Mouse (Mus musculus) gastrocnemius, adult 8-10 months (tissue): ENCODE measurements around the gene Axdnd1. TPM values are rescaled to one million over a fixed set of nuclear protein-coding genes. Genes with fewer than 3 reads are reported as not detected.
"Not testable (repeated sequence)": the region's sequence is repeated elsewhere in the genome, so short reads cannot be mapped to it uniquely, and the experiment has no call there.

Experiments
- DNase-seq, 2 experiments: peaks; one replicate each; pipeline ENCODE4 v3.0.0; 2022; ENCODE audit warnings: low spot score in 2 of 2
- total RNA-seq, 4 experiments: library from RNA; stranded (reverse); gene quantifications; 2 replicates each; pipeline ENCODE4 v1.2.4; 2022

The Axdnd1 gene
- total RNA-seq, 4 experiments from 2014 or later: not detected

- DNase-seq: no peak
Observed at GRCm38 (mm10) chr1:156344433-156344832, 76.5 kb downstream of the Axdnd1 start.

GRCm38 (mm10) chr1:156340847-156341246 lies 80.1 kb downstream of the Axdnd1 start:
- no peak for DNase-seq

- DNase-seq: no peak
Observed at GRCm38 (mm10) chr1:156323126-156323525, 97.8 kb downstream of the Axdnd1 start.

DNA sequence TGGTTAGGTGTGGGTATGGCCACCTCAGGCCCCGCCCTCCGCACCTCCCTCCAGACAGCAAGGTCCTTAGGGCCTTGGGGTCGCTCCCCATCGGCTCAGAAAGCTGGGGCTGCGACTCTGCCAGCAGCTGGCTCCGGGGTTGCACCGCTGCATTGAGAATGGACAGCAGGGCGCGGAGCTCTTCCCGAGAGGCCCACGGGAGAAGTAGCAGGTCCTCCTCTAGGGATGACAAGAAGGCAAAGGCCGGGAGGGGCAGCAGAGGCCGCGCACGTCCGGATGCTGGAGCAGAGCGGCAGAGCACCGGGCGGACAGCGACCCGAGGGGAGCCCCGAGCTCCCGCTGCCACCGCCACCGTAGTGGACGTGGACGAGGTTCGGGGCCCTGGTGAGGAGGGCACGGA lies 110.3 kb downstream of the Axdnd1 start, which contains the start of gene Nphs2:
Gene Nphs2, plus strand, starts transcription at position 98 of the 400 bp plus-strand sequence.
- DNase-seq: no peak

DNA sequence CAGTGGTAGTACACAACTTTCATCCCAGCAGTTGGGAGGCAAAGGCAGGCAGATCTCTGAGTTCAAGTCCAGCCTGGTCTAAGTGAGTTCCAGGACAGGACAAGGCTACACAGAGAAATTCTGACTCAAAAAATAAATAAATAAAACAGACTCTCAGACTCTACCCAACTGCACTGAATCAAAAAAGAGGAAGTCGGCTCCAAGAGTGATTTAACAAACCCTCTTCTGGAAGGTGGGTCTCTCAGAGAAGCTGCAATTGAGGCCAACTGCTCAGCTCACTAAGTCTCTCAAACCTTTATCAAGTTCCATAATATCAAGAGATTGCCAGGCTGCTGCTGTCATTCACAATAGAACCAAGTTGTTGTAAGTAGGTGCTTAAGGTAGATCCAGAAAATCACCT lies 112.4 kb downstream of the Axdnd1 start:
- no peak for DNase-seq

DNA sequence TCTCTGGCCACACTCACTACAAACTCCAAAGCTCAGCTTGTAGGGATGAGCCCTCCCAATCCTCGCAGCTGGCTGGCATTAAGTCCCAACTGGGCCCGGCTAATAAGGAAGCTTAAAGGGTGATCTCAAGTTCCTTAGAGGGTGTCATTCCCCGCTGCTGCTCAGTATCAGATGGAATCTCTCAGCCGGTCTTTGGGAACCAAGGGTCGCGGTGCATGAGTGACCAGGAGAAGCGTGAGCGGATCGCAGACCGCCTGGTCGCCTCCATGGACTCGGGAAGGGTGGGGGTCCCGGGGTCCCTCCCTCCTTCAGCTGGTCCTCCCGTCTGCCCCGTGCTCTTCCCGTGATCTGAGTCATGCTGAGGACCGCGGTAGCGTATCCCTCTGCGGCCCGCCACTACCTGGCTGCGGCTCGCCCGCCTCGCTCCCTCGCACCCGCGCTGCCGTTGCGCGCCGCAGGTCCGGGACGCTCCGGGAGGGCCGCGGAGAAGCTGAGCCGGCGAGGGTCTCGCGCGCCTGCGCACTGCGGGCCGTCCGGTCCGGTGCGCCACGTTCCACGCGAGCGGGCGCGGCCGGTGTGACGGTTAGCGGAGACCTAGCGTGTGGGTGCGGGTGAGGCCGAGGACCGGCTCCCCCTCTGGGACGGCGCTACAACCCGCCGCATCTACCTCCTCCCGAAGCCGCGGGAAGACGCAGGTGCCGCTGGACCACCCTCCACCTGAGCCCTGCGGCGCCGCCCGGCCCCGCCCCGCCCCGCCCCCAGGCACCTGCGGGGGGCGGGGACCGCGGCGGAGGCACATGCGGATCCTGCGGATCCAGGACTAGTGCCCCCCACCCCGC lies 117.8 kb downstream of the Axdnd1 start, which contains the start of gene Tdrd5:
Gene Tdrd5, minus strand, starts transcription at position 754 of the 839 bp plus-strand sequence.
- DNase-seq: no peak

DNA sequence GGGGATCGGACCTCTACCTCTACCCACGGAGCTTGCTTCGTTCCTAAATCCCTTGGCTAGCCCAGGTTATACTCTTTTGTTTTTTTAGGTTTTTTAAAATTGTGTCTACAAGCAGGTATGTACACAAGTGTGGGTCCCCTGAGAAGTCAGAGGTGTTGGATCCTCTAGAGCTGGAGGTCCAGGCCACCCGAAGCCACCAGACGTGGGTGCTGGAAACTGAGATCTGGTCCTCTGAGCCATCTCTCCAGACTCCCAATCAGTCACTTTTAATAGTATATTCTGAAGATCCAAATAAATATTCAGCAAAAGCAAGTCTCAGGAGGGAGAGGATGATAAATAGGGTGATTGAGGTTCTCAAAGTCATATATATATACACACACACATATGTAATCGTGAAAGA lies 130.9 kb downstream of the Axdnd1 start:
- DNase-seq: no peak

DNA sequence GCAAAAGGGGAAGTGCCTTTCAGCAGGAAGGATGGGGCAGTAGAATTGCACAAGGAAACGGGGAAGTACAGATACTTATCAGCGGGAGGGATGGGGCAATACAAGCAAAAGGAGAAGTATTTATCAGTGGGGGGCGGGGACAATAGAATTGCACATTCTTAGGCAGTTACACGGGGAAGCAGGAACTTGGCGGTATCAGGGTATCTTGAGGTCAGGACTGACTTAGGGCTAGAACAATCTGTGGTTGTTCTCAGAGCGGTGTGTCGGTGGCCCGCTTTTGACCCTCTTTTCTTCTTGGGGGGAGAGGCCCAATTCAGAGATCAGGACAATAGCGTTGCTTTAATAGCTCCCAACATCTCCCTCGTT lies 131.8 kb downstream of the Axdnd1 start:
- DNase-seq: not testable (repeated sequence)

- DNase-seq: no peak
Observed at GRCm38 (mm10) chr1:156288556-156289221, 132.3 kb downstream of the Axdnd1 start.

GRCm38 (mm10) chr1:156285541-156285896 lies 135.4 kb downstream of the Axdnd1 start:
- DNase-seq: no peak

GRCm38 (mm10) chr1:156284851-156285540 lies 136.0 kb downstream of the Axdnd1 start:
- DNase-seq: no peak

DNA sequence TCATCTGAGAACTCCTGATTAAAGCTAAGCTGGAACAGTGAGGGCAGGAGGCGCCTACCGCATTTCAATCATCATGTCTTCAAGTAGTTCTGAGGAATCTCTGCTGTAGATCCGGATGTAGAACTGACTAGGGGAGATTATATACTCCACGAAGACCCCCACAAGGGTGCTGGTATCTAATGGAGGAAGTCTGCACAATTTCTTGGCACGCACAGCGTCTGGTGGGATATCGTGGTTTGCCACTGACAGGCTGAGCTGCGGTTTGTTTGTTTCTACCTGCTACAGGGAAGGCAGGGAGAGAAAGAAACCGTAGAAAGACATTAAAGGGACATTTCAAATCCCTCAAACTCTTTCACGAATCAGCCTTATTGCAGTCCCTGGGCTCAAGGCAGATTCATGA lies 136.8 kb downstream of the Axdnd1 start:
- no peak for DNase-seq

DNA sequence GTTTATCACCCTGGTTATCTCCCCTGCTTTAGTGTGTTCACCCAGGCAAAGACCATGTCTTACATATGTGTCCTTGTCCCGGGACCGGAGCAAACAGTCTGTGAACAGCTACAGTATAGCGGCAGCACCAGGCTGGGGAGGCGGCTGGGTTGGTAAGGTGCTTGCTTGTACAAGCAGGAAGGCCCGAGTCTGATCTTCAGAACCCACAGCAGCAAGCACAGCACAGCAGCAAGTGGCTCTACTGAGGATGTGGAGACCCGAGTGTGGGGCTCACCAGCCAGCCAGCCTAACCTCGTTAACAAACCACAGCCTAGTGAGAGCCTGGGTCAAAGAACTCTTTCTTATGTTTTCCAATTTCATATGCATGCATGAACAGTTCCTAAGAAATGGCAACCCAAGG lies 140.8 kb downstream of the Axdnd1 start:
- no peak for DNase-seq

GRCm38 (mm10) chr1:156273647-156274046 lies 147.3 kb downstream of the Axdnd1 start:
- DNase-seq: no peak

Other genes starting within 250 kb of the Axdnd1 start
- gene Fam163a, start 216.1 kb downstream of the Axdnd1 start, total RNA-seq: not detected
- not detected for gene Tdrd5, start 117.5 kb downstream of the Axdnd1 start, total RNA-seq
- not detected for gene Nphs2, start 110.4 kb downstream of the Axdnd1 start, total RNA-seq
- gene Gm2000, start 55.1 kb downstream of the Axdnd1 start, total RNA-seq: 100 to 1,000 TPM; 369 to 503 (median 449) TPM
- gene Soat1, start 53.2 kb upstream of the Axdnd1 start, total RNA-seq: 1 to 10 TPM; 2.2 to 6.3 (median 4.4) TPM
- gene Gm10031, start 102.9 kb upstream of the Axdnd1 start, total RNA-seq: 10 to 100 TPM; 40.9 to 54.1 (median 47.2) TPM
- 10 to 100 TPM; 20.6 to 27.5 (median 24.7) TPM for gene Abl2, start 137.6 kb upstream of the Axdnd1 start, total RNA-seq